Mouse (Mus musculus) left cerebral cortex, postnatal 36 days (tissue): ENCODE measurements at regions not wholly inside any gene's neighbourhood (a gene's known extent, or its start where the extent isn't known, plus 50 kb on each side); places are given as distances from the start of the nearest gene placed in this dataset.

Source experiments
- DNase-seq, 2 experiments: peaks; one replicate each; pipeline ENCODE4 v3.0.0; 2021 to 2022; ENCODE audit warnings: low spot score in 2 of 2, mixed read lengths in 1 of 2
- intact Hi-C: fragments of 180-260 bp; cut with DNase I; formaldehyde crosslinking; loops from one replicate; pipeline ENCODE4 v1.15.1; 2025

DNA sequence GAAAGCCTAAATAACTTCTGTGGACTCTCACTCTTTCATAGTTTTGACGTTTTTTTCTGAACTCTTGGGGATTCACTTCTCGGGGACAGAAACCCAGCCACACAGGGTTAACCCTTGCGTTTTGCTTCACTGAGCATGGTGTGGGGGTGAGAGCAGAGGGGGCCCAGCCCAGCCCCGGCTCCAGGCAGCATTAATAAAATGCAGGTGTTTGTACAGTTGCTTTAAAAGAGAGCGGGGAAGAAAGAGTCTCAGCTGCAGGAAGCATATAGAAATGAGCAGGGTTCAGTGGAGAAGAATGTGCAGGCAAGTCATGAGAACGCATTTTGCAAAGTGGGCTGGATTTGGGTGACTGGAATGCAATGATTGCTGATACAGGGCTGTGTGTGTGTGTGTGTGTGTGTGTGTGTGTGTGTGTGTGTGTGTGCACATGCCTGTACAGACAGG is 91.8 kb downstream of the Zfp36l1 start:
- intact Hi-C loops, result no loop called here
- DNase-seq, result no peak

GRCm38 (mm10) chr12:80018086-80018485 is 94.7 kb downstream of the Zfp36l1 start:
- intact Hi-C loops, result no loop called here

GRCm38 (mm10) chr12:80017376-80017929 is 95.4 kb downstream of the Zfp36l1 start:
- DNase-seq, result no peak
- intact Hi-C loops, result no loop called here

More at GRCm38 (mm10) chr12:80018086-80018485, 94.7 kb downstream of the Zfp36l1 start:
- DNase-seq, result no peak

DNA sequence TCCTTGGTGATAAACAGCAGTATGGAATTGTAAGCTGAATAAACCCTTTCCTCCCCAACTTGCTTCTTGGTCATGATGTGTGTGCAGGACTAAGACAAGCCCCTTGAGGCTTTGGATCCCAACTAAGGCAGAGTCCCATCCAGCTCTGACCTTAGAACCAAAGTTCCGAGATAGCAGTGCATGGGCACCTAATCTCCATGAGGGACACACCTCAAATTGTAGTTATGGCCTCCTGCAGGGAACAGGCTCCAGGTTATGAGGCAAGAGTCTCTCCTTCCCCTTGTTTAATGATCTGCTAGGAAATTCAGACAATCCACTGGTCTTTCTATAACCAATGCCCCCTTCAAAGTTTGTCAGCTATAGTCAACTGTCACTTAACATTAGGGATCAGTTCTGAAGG is 96.9 kb downstream of the Zfp36l1 start:
- intact Hi-C loops, result no loop called here
- no peak for DNase-seq

DNA sequence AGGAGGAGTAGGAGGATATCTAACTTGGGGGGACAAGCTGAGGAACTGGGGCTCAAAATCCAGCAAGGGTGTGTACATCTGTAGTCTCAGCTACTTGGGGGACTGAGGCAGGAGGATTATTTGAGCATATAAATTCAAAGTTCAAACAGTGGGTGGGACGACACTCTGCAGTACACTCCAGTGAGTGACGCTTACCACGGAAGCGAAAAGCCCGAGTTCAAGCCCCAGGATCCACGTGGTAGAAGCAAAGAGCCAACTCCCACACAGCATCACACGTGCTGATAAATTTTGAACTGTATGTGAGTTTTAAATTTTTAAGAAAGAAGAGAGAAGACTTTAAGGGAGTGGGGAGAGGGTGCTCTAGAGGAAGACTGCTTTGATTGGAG is 98.2 kb downstream of the Zfp36l1 start:
- intact Hi-C loops, result loop anchor here (5.0 kb wide), 1 partner anchor 98 kb away; the partner anchor contains the start of gene Zfp36l1
- no peak for DNase-seq

- intact Hi-C loops, result loop anchor here (5.0 kb wide), 1 partner anchor 98 kb away; the partner anchor contains the start of gene Zfp36l1
- DNase-seq, result peak; percentile 52
These were observed 98.8 kb downstream of the Zfp36l1 start for GRCm38 (mm10) chr12:80013904-80014597.

DNA sequence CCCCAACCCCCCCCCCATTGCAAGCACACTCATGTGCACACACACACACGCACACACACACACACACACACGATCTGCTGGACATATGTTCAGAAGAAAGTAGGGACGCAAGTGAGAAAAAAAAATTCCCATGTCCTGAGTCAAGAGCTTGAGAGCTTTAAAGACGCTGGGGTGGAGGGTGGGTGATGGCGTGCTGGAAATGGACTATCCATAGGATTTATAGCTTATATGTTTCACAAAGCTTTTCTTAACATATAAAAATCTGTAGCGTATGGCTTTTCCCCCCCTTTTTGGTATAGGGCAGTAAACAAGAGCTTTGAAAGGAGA is 99.3 kb downstream of the Zfp36l1 start:
- intact Hi-C loops, result loop anchor here (5.0 kb wide), 1 partner anchor 99 kb away; the partner anchor contains the start of gene Zfp36l1
- no peak for DNase-seq

GRCm38 (mm10) chr12:80011916-80012315 is 100.9 kb downstream of the Zfp36l1 start:
- intact Hi-C loops, result loop anchor here (5.0 kb wide), 1 partner anchor 100 kb away; the partner anchor contains the start of gene Zfp36l1
- no peak for DNase-seq

DNA sequence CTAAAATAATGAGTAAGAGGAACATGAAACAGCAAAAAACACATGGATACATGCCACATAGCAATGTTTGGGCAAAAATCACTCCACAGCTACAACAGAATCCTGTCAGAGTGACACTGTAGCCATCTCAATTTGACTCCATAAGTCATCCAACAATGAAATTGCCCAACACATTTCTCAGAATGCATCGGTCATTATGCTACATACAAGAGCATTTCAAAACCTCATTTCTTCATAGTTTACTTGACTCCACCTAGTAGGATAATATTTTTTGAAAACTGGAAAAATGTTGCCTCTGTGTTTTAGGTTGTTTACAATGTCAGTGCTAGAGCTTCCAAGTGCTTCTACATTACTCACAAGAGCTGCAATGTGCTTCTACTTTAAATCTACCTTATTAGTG is 101.9 kb downstream of the Zfp36l1 start:
- intact Hi-C loops, result loop anchor here (5.0 kb wide), 1 partner anchor 101 kb away; the partner anchor contains the start of gene Zfp36l1
- no peak for DNase-seq

DNA sequence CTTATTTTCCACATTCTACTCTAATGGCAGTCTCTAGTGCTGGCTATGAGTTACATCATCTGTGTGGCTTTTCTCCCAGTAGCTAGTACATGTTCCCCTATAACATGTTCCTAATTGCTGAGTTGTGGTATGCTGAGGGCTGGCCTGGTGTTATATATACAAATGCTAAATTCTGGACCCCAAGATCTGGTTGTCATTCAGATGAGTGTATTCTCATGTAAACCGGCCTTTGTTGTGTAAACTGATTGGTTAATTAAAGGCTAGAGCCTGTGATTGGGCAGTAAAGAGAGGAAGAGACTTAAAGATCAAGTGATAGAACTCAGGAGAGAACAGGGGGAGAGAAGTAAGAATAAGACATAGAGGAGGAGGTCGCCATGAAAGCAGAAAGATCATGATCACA is 102.6 kb downstream of the Zfp36l1 start:
- no peak for DNase-seq
- intact Hi-C loops, result loop anchor here (5.0 kb wide), 1 partner anchor 102 kb away; the partner anchor contains the start of gene Zfp36l1

DNA sequence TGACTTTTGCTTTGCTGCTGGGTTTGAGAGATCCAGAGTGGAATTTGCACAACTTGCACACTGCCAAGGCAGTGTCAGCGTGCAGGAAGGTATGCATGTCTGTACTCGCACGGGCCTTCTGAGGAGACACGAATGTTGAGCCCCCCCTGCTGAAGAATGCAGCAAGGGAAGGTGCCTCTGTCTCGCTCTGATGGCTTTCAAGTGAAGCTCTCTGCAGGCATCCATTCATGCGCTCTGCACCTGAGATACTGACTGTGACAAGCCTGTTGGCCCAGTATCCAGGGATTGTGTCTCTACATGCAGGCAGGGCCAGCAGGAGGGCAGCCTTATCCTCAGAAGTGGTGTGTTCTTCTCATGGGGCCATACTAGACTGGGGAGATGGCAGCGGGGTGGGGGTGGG is 105.0 kb downstream of the Zfp36l1 start:
- intact Hi-C loops, result no loop called here
- DNase-seq, result no peak

DNA sequence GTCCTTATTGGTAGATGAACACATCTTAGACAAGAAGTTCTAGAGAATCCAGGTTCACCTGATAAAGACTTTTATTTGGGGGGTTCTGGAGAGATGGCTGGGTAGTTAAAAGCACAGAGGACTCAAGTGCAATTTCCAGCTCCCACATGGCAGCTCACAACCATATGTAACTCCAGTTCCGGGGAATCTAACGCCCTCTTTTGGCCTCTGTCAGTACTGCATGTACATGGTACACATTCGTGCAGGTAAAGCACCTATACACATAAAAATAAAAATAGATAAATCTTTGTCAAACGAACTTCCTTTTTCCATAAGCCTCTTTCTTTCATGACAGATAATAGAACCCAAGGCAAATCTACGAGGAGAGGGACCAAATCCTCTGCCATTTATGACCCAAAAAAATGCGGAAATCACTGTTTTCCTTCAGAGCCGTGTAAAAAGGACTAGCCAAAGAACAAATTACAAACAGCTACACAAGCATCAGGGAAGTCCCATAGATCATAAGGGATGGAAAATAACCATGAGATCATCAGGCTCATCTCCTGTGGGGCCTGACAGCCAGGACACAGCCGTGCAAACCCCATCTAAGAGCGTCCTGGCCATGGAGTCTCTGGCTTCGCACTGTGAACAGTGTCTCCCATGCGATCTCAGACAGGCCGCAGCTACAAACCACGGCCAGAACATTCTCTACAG is 107.4 kb downstream of the Zfp36l1 start:
- DNase-seq, result no peak
- intact Hi-C loops, result no loop called here

GRCm38 (mm10) chr12:80004575-80004974 is 108.2 kb downstream of the Zfp36l1 start:
- intact Hi-C loops, result no loop called here
- DNase-seq, result no peak

- intact Hi-C loops, result no loop called here
- DNase-seq, result no peak
These were observed 109.3 kb downstream of the Zfp36l1 start for GRCm38 (mm10) chr12:80003486-80003885.

DNA sequence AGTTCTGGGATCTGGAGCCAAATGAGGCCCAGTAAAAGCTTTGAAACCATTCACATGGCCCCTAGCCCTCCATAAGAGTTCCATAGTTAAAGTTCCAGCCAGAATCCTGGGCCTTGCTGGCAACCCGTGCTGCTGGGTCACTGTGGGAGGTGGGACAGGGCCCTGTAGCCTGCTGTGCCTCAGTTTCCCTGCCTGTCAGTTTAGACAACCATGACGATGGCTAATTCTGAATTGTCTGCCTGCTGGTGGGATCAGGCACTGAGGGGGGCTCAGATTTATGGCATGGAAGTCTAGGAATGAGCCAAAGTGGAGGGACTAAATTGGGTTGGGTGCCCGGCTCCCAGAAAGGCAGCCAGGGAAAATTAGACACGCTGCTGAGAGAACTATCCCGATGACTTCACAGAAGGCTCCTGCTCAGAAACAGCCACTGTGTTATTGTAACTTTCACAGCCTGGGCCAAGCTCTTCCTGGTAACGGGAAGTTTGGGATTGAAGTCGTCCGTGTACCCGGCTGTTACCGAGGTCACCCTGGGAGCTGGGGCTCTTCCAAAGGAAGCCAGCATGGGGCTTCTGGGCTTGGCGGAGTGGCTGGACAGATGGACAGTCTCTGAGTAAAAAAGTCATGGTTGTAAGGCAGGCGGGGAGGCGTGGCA is 110.2 kb downstream of the Zfp36l1 start:
- intact Hi-C loops, result no loop called here

GRCm38 (mm10) chr12:80001794-80002193 is 111.0 kb downstream of the Zfp36l1 start:
- intact Hi-C loops, result no loop called here
- DNase-seq, result no peak

More for the DNA sequence above, 110.2 kb downstream of the Zfp36l1 start:
- no peak for DNase-seq

GRCm38 (mm10) chr12:79999868-80000370 is 112.9 kb downstream of the Zfp36l1 start:
- intact Hi-C loops, result no loop called here
- DNase-seq, result no peak

- intact Hi-C loops, result no loop called here
- DNase-seq, result no peak
These were observed 114.0 kb downstream of the Zfp36l1 start for GRCm38 (mm10) chr12:79998788-79999187.

DNA sequence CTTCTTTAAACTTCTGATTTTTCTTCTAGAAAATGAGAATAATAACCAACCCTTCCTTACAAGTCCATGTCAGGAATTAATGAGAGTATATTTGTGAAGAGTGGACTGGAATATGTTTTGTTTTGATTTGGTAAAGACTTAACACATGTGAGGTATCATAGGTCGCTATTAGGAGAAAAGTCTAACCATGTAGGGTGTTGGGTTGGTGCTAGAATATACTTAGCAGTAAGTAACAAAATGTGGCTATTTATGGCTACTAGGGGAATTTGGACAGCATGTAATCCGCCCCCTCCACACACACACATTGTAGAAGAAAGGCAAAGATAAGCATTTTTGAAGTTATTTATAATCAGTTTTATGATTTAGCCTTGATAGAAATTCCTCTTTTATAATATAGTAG is 114.5 kb downstream of the Zfp36l1 start:
- DNase-seq, result no peak
- intact Hi-C loops, result no loop called here

DNA sequence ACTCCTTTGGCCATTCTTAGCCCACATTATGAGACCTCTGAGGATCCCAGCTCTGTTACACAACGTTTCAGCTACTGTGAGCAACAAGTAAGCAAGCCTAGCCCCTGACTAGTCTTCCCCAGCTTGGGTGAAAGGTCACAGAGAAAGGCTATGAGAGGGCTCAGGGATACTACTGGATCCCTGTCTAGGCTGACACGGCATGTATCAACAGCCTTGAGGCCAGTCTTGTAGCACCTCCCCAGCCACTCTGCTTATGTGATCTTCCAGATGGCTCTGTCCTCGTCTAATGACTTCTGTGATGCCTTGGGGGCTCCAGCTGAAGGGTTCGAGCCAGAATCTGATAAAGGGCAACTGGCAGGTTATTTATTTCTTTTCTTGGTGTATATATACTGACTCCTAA is 115.6 kb downstream of the Zfp36l1 start:
- no peak for DNase-seq
- intact Hi-C loops, result no loop called here
